Mouse (Mus musculus): Measurements from ENCODE around the gene Gar1.

Gene Gar1

DNA sequence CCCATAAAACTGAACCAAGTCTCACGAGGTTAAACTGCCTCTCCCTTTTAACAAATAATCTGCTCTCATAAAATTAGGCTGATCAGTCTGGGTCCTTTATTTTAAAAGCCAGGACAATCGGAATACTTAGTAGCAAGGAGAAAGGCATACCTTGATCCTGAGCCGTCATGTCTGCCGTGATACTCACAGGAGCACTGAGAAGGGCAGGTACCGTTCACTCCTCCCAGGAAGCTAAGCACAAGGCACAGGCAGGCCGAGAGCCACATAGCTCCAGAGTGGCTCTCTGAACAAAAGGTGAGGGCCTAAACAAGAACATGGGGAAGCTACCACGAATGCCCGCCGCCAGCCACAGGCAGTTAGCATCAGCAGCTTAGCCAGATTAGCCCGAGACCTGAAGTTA, 27.4 kb downstream of the Gar1 start, which contains the start of gene Lrit3:
Gene Lrit3 (minus strand): TSS at position 266 of the 400 bp plus-strand sequence.
- DNase-seq (ENCODE audit: low read depth, low spot score): no peak

DNA sequence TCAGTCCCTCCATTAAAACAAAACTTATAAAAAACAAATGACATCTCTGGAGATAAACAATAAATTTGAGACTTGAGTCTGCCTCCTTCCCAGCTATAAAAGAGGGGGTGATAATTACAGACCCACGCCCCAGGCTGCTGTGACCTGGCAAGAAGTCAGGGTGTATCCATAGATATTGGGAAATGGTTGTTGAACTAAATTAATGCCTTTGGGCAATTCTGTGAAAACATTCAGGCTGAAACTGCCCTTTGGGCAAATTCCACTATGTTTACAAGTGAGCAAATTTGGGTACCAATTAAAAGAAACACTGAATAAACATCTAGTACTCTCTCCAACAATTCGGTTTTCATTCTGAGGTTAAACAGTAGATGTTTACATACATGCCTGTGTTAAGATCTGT, 32.2 kb downstream of the Gar1 start:
- DNase-seq (ENCODE audit: low read depth, low spot score): no peak

- DNase-seq (ENCODE audit: low read depth, low spot score): no peak
Observed at GRCm38 (mm10) chr3:129798551-129798950, 32.6 kb downstream of the Gar1 start.

DNA sequence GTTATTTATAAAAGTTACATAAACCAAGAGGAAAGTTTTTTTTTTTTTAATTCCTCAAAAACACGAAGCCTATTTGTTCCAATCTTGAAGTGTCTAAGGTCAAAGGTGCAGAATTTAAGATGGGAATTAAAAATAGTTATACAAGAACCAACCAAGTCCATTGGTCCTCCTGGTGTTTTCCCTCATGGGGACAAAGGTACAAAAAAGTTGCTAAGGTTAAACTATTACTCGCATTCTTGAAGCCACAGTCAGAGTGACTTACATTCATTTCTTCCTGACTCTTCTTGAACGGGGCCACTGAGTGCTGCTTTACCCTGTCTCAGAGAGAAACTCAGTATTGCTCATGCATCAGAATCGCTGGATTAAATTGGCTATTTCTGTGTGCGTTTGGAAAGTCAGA, 33.9 kb downstream of the Gar1 start:
- DNase-seq (ENCODE audit: low read depth, low spot score): no peak

DNA sequence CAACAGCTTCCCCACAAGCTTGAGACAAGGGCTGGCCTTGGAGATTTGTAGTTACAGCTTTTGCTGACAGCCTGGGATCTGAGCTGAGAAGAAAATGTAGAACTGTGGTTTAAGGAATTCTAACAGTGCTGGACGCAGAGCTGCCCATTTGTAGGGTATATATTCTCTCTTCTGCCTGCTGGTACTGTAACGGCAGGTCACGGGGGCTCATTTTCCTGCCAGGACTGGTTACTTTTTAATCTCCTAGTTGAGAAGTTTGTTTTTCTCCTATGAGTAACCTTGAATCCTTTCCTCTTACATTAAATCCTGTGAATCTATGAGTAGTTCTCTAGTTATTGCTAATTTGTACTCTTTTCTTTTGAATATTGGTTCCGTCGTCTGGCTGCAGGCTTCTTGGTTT, 37.4 kb downstream of the Gar1 start:
- no peak for DNase-seq (ENCODE audit: low read depth, low spot score)

DNA sequence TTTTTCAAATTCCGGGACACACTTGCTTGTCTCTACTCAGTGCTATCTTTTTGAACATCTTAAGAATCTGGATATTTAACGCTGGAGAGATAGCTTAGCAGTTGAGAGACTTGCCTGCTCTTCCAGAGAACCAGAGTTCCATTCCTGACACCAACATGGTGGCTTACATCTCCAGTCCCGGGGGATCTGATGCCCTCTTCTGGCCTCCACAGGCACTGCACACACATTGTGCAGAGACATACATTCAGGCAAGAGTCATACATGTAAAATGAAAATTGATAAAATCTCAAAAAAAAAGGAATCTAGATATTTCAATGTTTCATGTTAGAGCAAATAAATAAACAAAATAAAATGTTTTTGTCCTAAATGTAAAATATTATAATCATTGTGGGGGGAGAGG, 48.5 kb downstream of the Gar1 start:
- DNase-seq (ENCODE audit: low read depth, low spot score): no peak

- DNase-seq (ENCODE audit: low read depth, low spot score): no peak
Observed at GRCm38 (mm10) chr3:129781435-129781834, 49.8 kb downstream of the Gar1 start.

Measured in retina, postnatal 7 days (tissue).